Mouse (Mus musculus): ENCODE data around the gene Schip1.

Schip1 gene

GRCm38 (mm10) chr3:68624471-68624870, 559.9 kb downstream of the Schip1 start:
- no peak for DNase-seq

- DNase-seq = no peak
Measured at GRCm38 (mm10) chr3:68630261-68630660, 565.7 kb downstream of the Schip1 start.

GRCm38 (mm10) chr3:68630821-68631220, 566.2 kb downstream of the Schip1 start:
- no peak for DNase-seq

GRCm38 (mm10) chr3:68632714-68633113, 568.1 kb downstream of the Schip1 start:
- no peak for DNase-seq

- DNase-seq = no peak
Measured at GRCm38 (mm10) chr3:68633577-68633976, 569.0 kb downstream of the Schip1 start.

GRCm38 (mm10) chr3:68637960-68638359, 573.4 kb downstream of the Schip1 start:
- no peak for DNase-seq

- no peak for DNase-seq
Measured at GRCm38 (mm10) chr3:68638703-68639102, 574.1 kb downstream of the Schip1 start.

GRCm38 (mm10) chr3:68642935-68643334, 578.3 kb downstream of the Schip1 start:
- DNase-seq = no peak

GRCm38 (mm10) chr3:68646387-68647130, 582.0 kb downstream of the Schip1 start:
- DNase-seq = no peak

GRCm38 (mm10) chr3:68647282-68647681, 582.7 kb downstream of the Schip1 start:
- no peak for DNase-seq

- DNase-seq = peak; percentile 52
Measured at GRCm38 (mm10) chr3:68650251-68650650, 585.6 kb downstream of the Schip1 start.

- DNase-seq = no peak
Measured at GRCm38 (mm10) chr3:68656607-68657352, 592.2 kb downstream of the Schip1 start.

- DNase-seq = no peak
Measured at GRCm38 (mm10) chr3:68657589-68658245, 593.1 kb downstream of the Schip1 start.

- no peak for DNase-seq
Measured at GRCm38 (mm10) chr3:68659996-68660395, 595.4 kb downstream of the Schip1 start.

GRCm38 (mm10) chr3:68660538-68660937, 595.9 kb downstream of the Schip1 start:
- peak; percentile 31 for DNase-seq

GRCm38 (mm10) chr3:68662386-68662785, 597.8 kb downstream of the Schip1 start:
- DNase-seq = no peak

GRCm38 (mm10) chr3:68664337-68664736, 599.7 kb downstream of the Schip1 start:
- DNase-seq = no peak

GRCm38 (mm10) chr3:68666377-68666776, 601.8 kb downstream of the Schip1 start:
- no peak for DNase-seq

GRCm38 (mm10) chr3:68667852-68668251, 603.2 kb downstream of the Schip1 start:
- DNase-seq = no peak

GRCm38 (mm10) chr3:68669418-68669974, 604.9 kb downstream of the Schip1 start:
- no peak for DNase-seq

- DNase-seq = no peak
Measured at GRCm38 (mm10) chr3:68674721-68675120, 610.1 kb downstream of the Schip1 start.

- DNase-seq = peak; percentile 63
Measured at GRCm38 (mm10) chr3:68675216-68675835, 610.7 kb downstream of the Schip1 start.
